Mouse (Mus musculus) neutrophil, adult 83 days (primary cell): Measurements from ENCODE around the gene Gm38100. TPM values are rescaled to one million over a fixed set of nuclear protein-coding genes. Genes with fewer than 3 reads are reported as not detected.

Experiments
- total RNA-seq, 2 experiments: library from RNA; stranded (reverse); gene quantifications; one replicate each; pipeline ENCODE4 v1.2.4; 2023

Gm38100 gene
- total RNA-seq, result not detected

GRCm38 (mm10) chr1:175920029-175920428, at the start of gene Gm38100:
TSS of gene Gm38100 (plus strand) at chr1:175920329.

GRCm38 (mm10) chr1:175880453-175881296, 39.5 kb upstream of the Gm38100 start, which contains the start of gene Exo1:
TSS of gene Exo1 (plus strand) at chr1:175880581.

Other genes starting within 250 kb of the Gm38100 start
- 1 to 10 TPM; 1.6 to 1.7 TPM for gene Opn3, start 227.6 kb upstream of the Gm38100 start, total RNA-seq
- gene Chml, start 227.4 kb upstream of the Gm38100 start, total RNA-seq, result 10 to 100 TPM in 1 of 2 experiments, 1 to 10 TPM in 1; 7.7 to 11.1 TPM
- not detected for gene Wdr64, start 221.7 kb upstream of the Gm38100 start, total RNA-seq
- gene Exo1, start 39.7 kb upstream of the Gm38100 start, total RNA-seq, result 10 to 100 TPM; 18.2 to 20.5 TPM
- gene Rbm8a2, start 58.8 kb downstream of the Gm38100 start, total RNA-seq, result not detected